7 mouse cellular contexts compared by ENCODE assay signal in genomic region chr5:125157375-125158033, GRCm38 (mm10). TPM values are rescaled to one million over a fixed set of nuclear protein-coding genes. Genes with fewer than 3 reads are reported as not detected.
DNase-seq lines count a peak whose midpoint lies in the region; ATAC-seq and TF ChIP-seq lines count a peak whose summit lies in the region.

No protein-coding gene starts in this region.

- 46% methylated on average over 8 of the region's 8 CpGs for WGBS in lung, embryonic 15.5 days
- 53% methylated on average over 8 of the region's 8 CpGs for WGBS in forebrain, embryonic 13.5 days
- 29% methylated on average over 6 of the region's 8 CpGs for WGBS in limb, embryonic 14.5 days
- WGBS in stomach, embryonic 14.5 days: 53% methylated on average over 8 of the region's 8 CpGs

- peaks cover 82% of the 10 kb centered on the region for H3K4me1 ChIP-seq in lung, embryonic 15.5 days
- H3K4me1 ChIP-seq in forebrain, embryonic 13.5 days: peaks cover 93% of the 10 kb centered on the region
- peaks cover 62% of the 10 kb centered on the region for H3K4me1 ChIP-seq in limb, embryonic 14.5 days (ENCODE audit: control insufficient read depth, insufficient read depth, low read length)
- peaks cover 61% of the 10 kb centered on the region for H3K4me1 ChIP-seq in stomach, embryonic 14.5 days (ENCODE audit: control insufficient read depth, insufficient read depth, low read length)

- H3K9me3 ChIP-seq in lung, embryonic 15.5 days: no peaks in the 10 kb centered on the region
- no peaks in the 10 kb centered on the region for H3K9me3 ChIP-seq in forebrain, embryonic 13.5 days (replicated peaks)
- H3K9me3 ChIP-seq in limb, embryonic 14.5 days (ENCODE audit: control insufficient read depth, low read length): no peaks in the 10 kb centered on the region
- no peaks in the 10 kb centered on the region for H3K9me3 ChIP-seq in stomach, embryonic 14.5 days (ENCODE audit: control insufficient read depth, low read depth, low read length)

- H3K4me2 ChIP-seq in lung, embryonic 15.5 days: no peak overlapping the region
- H3K4me2 ChIP-seq in forebrain, embryonic 13.5 days: peak overlapping the region; percentile 4; the same call in 1 of the 2 replicates
- 0 out of 2 replicates have a peak overlapping the region, but pooled peaks have one; percentile 13 for H3K4me2 ChIP-seq in limb, embryonic 14.5 days (replicated peaks; ENCODE audit: low read depth, low read length, severe bottlenecking)
- no peak overlapping the region for H3K4me2 ChIP-seq in stomach, embryonic 14.5 days (replicated peaks; ENCODE audit: low read depth, low read length)

- TF ChIP-seq POLR2A in limb, embryonic 14.5 days (IDR thresholded peaks at IDR 0.05; ENCODE audit: borderline replicate concordance, extremely low read depth, insufficient read depth, insufficient read length): no peak

- no peak overlapping the region for H3K9ac ChIP-seq in lung, embryonic 15.5 days
- H3K9ac ChIP-seq in forebrain, embryonic 13.5 days: peak overlapping the region; percentile 61; the same call in 1 of the 2 replicates
- no peak overlapping the region for H3K9ac ChIP-seq in limb, embryonic 14.5 days (ENCODE audit: low read depth, low read length, severe bottlenecking)
- H3K9ac ChIP-seq in stomach, embryonic 14.5 days (replicated peaks; ENCODE audit: low read depth, low read length): peak overlapping the region; percentile 21; the same call in 1 of the 2 replicates

- no peak for ATAC-seq in lung, embryonic 15.5 days (ENCODE audit: borderline replicate concordance, extremely low read depth, low FRiP score, low TSS enrichment)
- no peak for ATAC-seq in forebrain, embryonic 13.5 days
- no peak for ATAC-seq in limb, embryonic 14.5 days (ENCODE audit: low FRiP score, low read depth)
- ATAC-seq in stomach, embryonic 14.5 days (ENCODE audit: insufficient number of reproducible peaks, insufficient read depth, low FRiP score, low read depth): no peak
- no peak for ATAC-seq in inflammation-experienced regulatory T-cells, adult 6 months

- no peak overlapping the region for H3K4me3 ChIP-seq in lung, embryonic 15.5 days
- H3K4me3 ChIP-seq in forebrain, embryonic 13.5 days: no peak overlapping the region
- H3K4me3 ChIP-seq in limb, embryonic 14.5 days (replicated peaks; ENCODE audit: low read length): no peak overlapping the region
- H3K4me3 ChIP-seq in stomach, embryonic 14.5 days (ENCODE audit: low read depth, low read length): no peak overlapping the region

- no peaks in the 10 kb centered on the region for H3K36me3 ChIP-seq in lung, embryonic 15.5 days
- H3K36me3 ChIP-seq in forebrain, embryonic 13.5 days (ENCODE audit: poor library complexity, severe bottlenecking): no peaks in the 10 kb centered on the region; the same call in 1 of the 2 replicates
- H3K36me3 ChIP-seq in limb, embryonic 14.5 days (ENCODE audit: control insufficient read depth, insufficient read depth, low read length): peaks cover 4% of the 10 kb centered on the region; the same call in 1 of the 2 replicates
- H3K36me3 ChIP-seq in stomach, embryonic 14.5 days (ENCODE audit: control insufficient read depth, insufficient read depth, low read length): no peaks in the 10 kb centered on the region

- DNase-seq in lung, postnatal 14 days: no peak
- no peak for DNase-seq in limb, embryonic 14.5 days (ENCODE audit: low spot score)
- DNase-seq in cerebellum, postnatal 36 days: no peak

- peak overlapping the region; percentile 72; the same call in 1 of the 2 replicates for H3K27ac ChIP-seq in lung, embryonic 15.5 days
- H3K27ac ChIP-seq in forebrain, embryonic 13.5 days: peak overlapping the region; percentile 98
- H3K27ac ChIP-seq in limb, embryonic 14.5 days (replicated peaks; ENCODE audit: low read depth, low read length): peak overlapping the region; percentile 67
- peak overlapping the region; percentile 78; the same call in 1 of the 2 replicates for H3K27ac ChIP-seq in stomach, embryonic 14.5 days (ENCODE audit: low read length)

- no peaks in the 10 kb centered on the region for H3K27me3 ChIP-seq in lung, embryonic 15.5 days
- no peaks in the 10 kb centered on the region for H3K27me3 ChIP-seq in forebrain, embryonic 13.5 days
- H3K27me3 ChIP-seq in limb, embryonic 14.5 days (ENCODE audit: control insufficient read depth, insufficient read depth, low read length): no peaks in the 10 kb centered on the region
- H3K27me3 ChIP-seq in stomach, embryonic 14.5 days (ENCODE audit: control insufficient read depth, insufficient read depth, low read length): no peaks in the 10 kb centered on the region

RNA-seq across cellular contexts. Expression of gene Ncor2, which starts 21.5 kb away (rescaled TPM):
- 28.7 and 30.5 TPM in 2 replicates for polyA plus RNA-seq in lung, embryonic 15.5 days (2015; fragmentation: Nextera tagmentation; extraction: Ambion mirVana)
- 25.6 and 27.3 TPM in 2 replicates for polyA plus RNA-seq in forebrain, embryonic 13.5 days (2015; fragmentation: Nextera tagmentation; extraction: Ambion mirVana)
- polyA plus RNA-seq in limb, embryonic 14.5 days (2012; rRNA removed): 75.9 and 89.8 TPM in 2 replicates
- polyA plus RNA-seq in limb, embryonic 14.5 days (2014; fragmentation: Nextera tagmentation; extraction: Ambion mirVana): 37.0 and 39.3 TPM in 2 replicates
- 32.7 and 33.4 TPM in 2 replicates for polyA plus RNA-seq in stomach, embryonic 14.5 days (2014; fragmentation: Nextera tagmentation; extraction: Ambion mirVana)
- polyA plus RNA-seq in inflammation-experienced regulatory T-cells, adult 6 months (2017; shearing (Covaris generic)): 1 to 10 TPM; 3.9 to 6.7 (median 4.7) TPM

Comparison
In these comparisons a context has a peak if more than half of its experiments do, and no peak if none do; other contexts are left out.
1. H3K4me2 ChIP-seq: peak in forebrain, embryonic 13.5 days (single experiment) and limb, embryonic 14.5 days (single experiment); none in lung, embryonic 15.5 days (single experiment) and stomach, embryonic 14.5 days (single experiment).
2. H3K9ac ChIP-seq: peak in forebrain, embryonic 13.5 days (single experiment) and stomach, embryonic 14.5 days (single experiment); none in lung, embryonic 15.5 days (single experiment) and limb, embryonic 14.5 days (single experiment).
3. Peak in every context shown above with its lines, with median percentiles within 50 percentile points of each other: H3K27ac ChIP-seq.